Mouse (Mus musculus) ES-CJ7 (cell line): ENCODE data around the gene Ptprd.

Experiments
- DNase-seq: peaks from one replicate; pipeline ENCODE4 v3.0.0; 2011; ENCODE audit warnings: low read depth, low spot score

Gene Ptprd

GRCm38 (mm10) chr4:76319874-76320273, 1891.9 kb downstream of the Ptprd start:
- DNase-seq = no peak

GRCm38 (mm10) chr4:76315977-76316376, 1895.8 kb downstream of the Ptprd start:
- DNase-seq = no peak

- no peak for DNase-seq
These were observed 1898.0 kb downstream of the Ptprd start for GRCm38 (mm10) chr4:76313749-76314148.

- DNase-seq = peak; percentile 5
These were observed 1899.2 kb downstream of the Ptprd start for GRCm38 (mm10) chr4:76312593-76312992.

- no peak for DNase-seq
These were observed 1905.8 kb downstream of the Ptprd start for GRCm38 (mm10) chr4:76305987-76306386.

GRCm38 (mm10) chr4:76297375-76297774, 1914.4 kb downstream of the Ptprd start:
- no peak for DNase-seq

- no peak for DNase-seq
These were observed 1918.9 kb downstream of the Ptprd start for GRCm38 (mm10) chr4:76292733-76293357.

GRCm38 (mm10) chr4:76290484-76290818, 1921.3 kb downstream of the Ptprd start:
- DNase-seq = no peak

GRCm38 (mm10) chr4:76289612-76290483, 1921.9 kb downstream of the Ptprd start:
- no peak for DNase-seq

GRCm38 (mm10) chr4:76286016-76286415, 1925.7 kb downstream of the Ptprd start:
- DNase-seq = no peak

- DNase-seq = no peak
These were observed 1928.9 kb downstream of the Ptprd start for GRCm38 (mm10) chr4:76282886-76283285.

GRCm38 (mm10) chr4:76262727-76263126, 1949.0 kb downstream of the Ptprd start:
- DNase-seq = no peak

GRCm38 (mm10) chr4:76260686-76261085, 1951.1 kb downstream of the Ptprd start:
- DNase-seq = no peak

GRCm38 (mm10) chr4:76260286-76260685, 1951.5 kb downstream of the Ptprd start:
- no peak for DNase-seq

- DNase-seq = no peak
These were observed 1952.1 kb downstream of the Ptprd start for GRCm38 (mm10) chr4:76259636-76260035.

- peak; percentile 3 for DNase-seq
These were observed 1967.4 kb downstream of the Ptprd start for GRCm38 (mm10) chr4:76244371-76244770.

- no peak for DNase-seq
These were observed 1970.2 kb downstream of the Ptprd start for GRCm38 (mm10) chr4:76241542-76241941.

- no peak for DNase-seq
These were observed 1970.6 kb downstream of the Ptprd start for GRCm38 (mm10) chr4:76241140-76241539.

GRCm38 (mm10) chr4:76239063-76239462, 1972.7 kb downstream of the Ptprd start:
- DNase-seq = no peak

- no peak for DNase-seq
These were observed 1973.2 kb downstream of the Ptprd start for GRCm38 (mm10) chr4:76238577-76238976.

GRCm38 (mm10) chr4:76237827-76238226, 1973.9 kb downstream of the Ptprd start:
- no peak for DNase-seq

- peak; percentile 2 for DNase-seq
These were observed 1988.0 kb downstream of the Ptprd start for GRCm38 (mm10) chr4:76223720-76224119.

- no peak for DNase-seq
These were observed 1989.2 kb downstream of the Ptprd start for GRCm38 (mm10) chr4:76222520-76222919.
